Mouse (Mus musculus): ENCODE measurements around the gene Cyp27b1. TPM values are rescaled to one million over a fixed set of nuclear protein-coding genes. Genes with fewer than 3 reads are reported as not detected.

Cyp27b1 gene
- total RNA-seq (2014; fragmentation: Nextera tagmentation) (0.45 TPM in 1 of 2 replicates, not detected in the other), total RNA-seq (2017) (0.69 TPM in 1 of 2 replicates, not detected in the other)

- no peak for ATAC-seq (replicated peaks; ENCODE audit: poor library complexity, severe bottlenecking)
Observed at GRCm38 (mm10) chr10:127047954-127048353, at the start of gene Cyp27b1. Cyp27b1 (plus strand) TSS chr10:127048250.

- no peak for ATAC-seq (replicated peaks; ENCODE audit: poor library complexity, severe bottlenecking)
Observed at GRCm38 (mm10) chr10:127000529-127000928, 47.5 kb upstream of the Cyp27b1 start, which contains the start of gene Avil. Avil (plus strand) TSS chr10:127000709.

- no peak for ATAC-seq (replicated peaks; ENCODE audit: poor library complexity, severe bottlenecking)
Observed at GRCm38 (mm10) chr10:127001297-127001696, 46.8 kb upstream of the Cyp27b1 start.

- ATAC-seq (replicated peaks; ENCODE audit: poor library complexity, severe bottlenecking) = peak; percentile 23; the same call in 1 of the 2 replicates
Observed at GRCm38 (mm10) chr10:127002056-127002455, 46.0 kb upstream of the Cyp27b1 start.

GRCm38 (mm10) chr10:127002765-127003164 lies 45.3 kb upstream of the Cyp27b1 start:
- ATAC-seq (replicated peaks; ENCODE audit: poor library complexity, severe bottlenecking) = peak; percentile 30

GRCm38 (mm10) chr10:127003334-127003733 lies 44.7 kb upstream of the Cyp27b1 start:
- ATAC-seq (replicated peaks; ENCODE audit: poor library complexity, severe bottlenecking) = no peak

- ATAC-seq (replicated peaks; ENCODE audit: poor library complexity, severe bottlenecking) = no peak
Observed at GRCm38 (mm10) chr10:127003806-127004205, 44.2 kb upstream of the Cyp27b1 start.

- ATAC-seq (replicated peaks; ENCODE audit: poor library complexity, severe bottlenecking) = peak; percentile 82
Observed at GRCm38 (mm10) chr10:127016488-127016887, 31.6 kb upstream of the Cyp27b1 start.

GRCm38 (mm10) chr10:127017071-127017470 lies 31.0 kb upstream of the Cyp27b1 start:
- ATAC-seq (replicated peaks; ENCODE audit: poor library complexity, severe bottlenecking) = no peak

GRCm38 (mm10) chr10:127018422-127018821 lies 29.6 kb upstream of the Cyp27b1 start:
- no peak for ATAC-seq (replicated peaks; ENCODE audit: poor library complexity, severe bottlenecking)

- ATAC-seq (replicated peaks; ENCODE audit: poor library complexity, severe bottlenecking) = peak; percentile 99
Observed at GRCm38 (mm10) chr10:127030336-127031296, 17.4 kb upstream of the Cyp27b1 start, which contains the start of gene Tsfm. Tsfm (minus strand) TSS chr10:127030840.

GRCm38 (mm10) chr10:127033301-127033741 lies 14.7 kb upstream of the Cyp27b1 start:
- no peak for ATAC-seq (replicated peaks; ENCODE audit: poor library complexity, severe bottlenecking)

GRCm38 (mm10) chr10:127036273-127036672 lies 11.8 kb upstream of the Cyp27b1 start:
- ATAC-seq (replicated peaks; ENCODE audit: poor library complexity, severe bottlenecking) = no peak

GRCm38 (mm10) chr10:127037641-127038040 lies 10.4 kb upstream of the Cyp27b1 start:
- no peak for ATAC-seq (replicated peaks; ENCODE audit: poor library complexity, severe bottlenecking)

GRCm38 (mm10) chr10:127040569-127041214 lies 7.4 kb upstream of the Cyp27b1 start:
- ATAC-seq (replicated peaks; ENCODE audit: poor library complexity, severe bottlenecking) = peak; percentile 14; the same call in 1 of the 2 replicates

GRCm38 (mm10) chr10:127041274-127041766 lies 6.7 kb upstream of the Cyp27b1 start, which contains the start of the genes Mettl1 and Eef1akmt3:
Mettl1 (plus strand) TSS chr10:127041414.
Eef1akmt3 (minus strand) TSS chr10:127041513.
- peak; percentile 49 for ATAC-seq (replicated peaks; ENCODE audit: poor library complexity, severe bottlenecking)

- peak; percentile 86 for ATAC-seq (replicated peaks; ENCODE audit: poor library complexity, severe bottlenecking)
Observed at GRCm38 (mm10) chr10:127041774-127042338, 6.2 kb upstream of the Cyp27b1 start.

- ATAC-seq (replicated peaks; ENCODE audit: poor library complexity, severe bottlenecking) = no peak
Observed at GRCm38 (mm10) chr10:127042468-127043115, 5.5 kb upstream of the Cyp27b1 start.

- no peak for ATAC-seq (replicated peaks; ENCODE audit: poor library complexity, severe bottlenecking)
Observed at GRCm38 (mm10) chr10:127043187-127043586, 4.9 kb upstream of the Cyp27b1 start.

All from granulocyte monocyte progenitor cell, adult 5-6 weeks (primary cell).